Mouse (Mus musculus) spleen, embryonic (tissue): ENCODE measurements around the gene Mnd1.

Experiments used
- CTCF ChIA-PET: fragments of 350-600 bp; sonication (Branson Sonifier 250); formaldehyde crosslinking; loops from one replicate; lab custom pipeline; 2022; lab: Charles Lee

Gene Mnd1

DNA sequence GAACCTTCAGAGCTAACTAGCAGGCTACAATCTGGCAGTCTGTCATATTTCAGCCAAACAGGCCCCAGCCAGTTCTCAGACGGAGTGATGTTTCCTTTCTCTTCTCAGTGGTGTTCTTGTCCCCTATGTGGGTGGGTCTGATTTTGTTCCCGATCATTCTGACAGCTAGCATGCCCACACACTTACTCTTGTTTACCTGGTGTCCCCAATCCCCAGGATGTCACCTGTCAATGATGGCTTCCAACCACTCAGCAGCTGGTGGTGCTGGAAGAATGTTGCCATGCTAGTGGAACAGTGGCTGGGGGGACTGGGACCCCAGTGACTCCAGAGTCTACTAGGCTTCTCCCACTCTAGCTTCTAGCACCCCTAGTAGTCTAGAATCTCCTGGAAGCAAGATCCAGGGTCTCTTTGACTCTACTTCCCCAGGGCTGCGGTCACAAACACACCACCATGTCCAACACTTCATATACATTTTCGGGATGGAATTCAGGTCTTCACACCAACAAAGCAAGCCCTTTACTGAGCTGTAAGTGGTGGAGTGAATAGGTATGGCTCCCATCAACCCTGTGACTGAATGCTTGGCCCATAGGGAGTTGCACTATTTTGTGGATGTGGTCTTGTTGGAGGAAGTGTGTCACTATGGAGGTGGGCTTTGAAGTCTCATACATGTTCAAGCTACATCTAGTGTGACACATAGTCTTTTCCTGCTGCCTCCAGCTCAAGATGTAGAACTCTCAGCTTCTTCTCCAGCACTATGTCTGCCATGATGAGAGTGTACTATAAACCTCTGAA, 2.2 kb upstream of the Mnd1 start:
- CTCF ChIA-PET = interaction anchor here (0.6 kb wide), 2 partner anchors 37 to 292 kb away, joined by 3 to 5 read pairs; no protein-coding TSS in a partner anchor

DNA sequence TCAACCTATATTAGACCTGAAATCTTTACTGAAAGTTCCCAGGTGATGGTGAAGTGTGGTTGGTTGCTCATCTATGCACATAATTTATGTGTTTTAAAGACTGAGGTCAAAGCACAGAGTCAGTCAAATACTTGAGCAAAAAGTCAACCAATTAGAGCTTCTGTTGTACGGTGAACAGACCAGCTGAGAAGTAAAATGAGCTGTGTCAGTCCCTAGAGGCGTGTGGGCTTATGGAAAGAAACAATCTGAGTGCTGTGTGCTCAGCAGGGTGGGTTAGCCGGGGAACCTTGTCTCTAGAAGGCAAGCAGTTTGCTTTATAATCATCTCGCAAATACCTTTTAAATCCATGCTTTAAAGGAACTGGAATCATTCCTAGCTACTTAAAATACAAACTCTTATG, 1.4 kb upstream of the Mnd1 start:
- CTCF ChIA-PET = no interaction called here

GRCm38 (mm10) chr3:84156105-84156504, 519 bp upstream of the Mnd1 start:
- CTCF ChIA-PET = interaction anchor here (0.6 to 0.9 kb wide), 2 partner anchors 209 to 1083 kb away, joined by 3 to 5 read pairs; no protein-coding TSS in a partner anchor

GRCm38 (mm10) chr3:84155146-84155545, 440 bp downstream of the Mnd1 start:
- CTCF ChIA-PET = no interaction called here

GRCm38 (mm10) chr3:84154721-84155141, 855 bp downstream of the Mnd1 start:
- CTCF ChIA-PET = interaction anchor here (0.7 kb wide), 1 partner anchor 24 kb away, joined by 3 read pairs; no protein-coding TSS in a partner anchor

DNA sequence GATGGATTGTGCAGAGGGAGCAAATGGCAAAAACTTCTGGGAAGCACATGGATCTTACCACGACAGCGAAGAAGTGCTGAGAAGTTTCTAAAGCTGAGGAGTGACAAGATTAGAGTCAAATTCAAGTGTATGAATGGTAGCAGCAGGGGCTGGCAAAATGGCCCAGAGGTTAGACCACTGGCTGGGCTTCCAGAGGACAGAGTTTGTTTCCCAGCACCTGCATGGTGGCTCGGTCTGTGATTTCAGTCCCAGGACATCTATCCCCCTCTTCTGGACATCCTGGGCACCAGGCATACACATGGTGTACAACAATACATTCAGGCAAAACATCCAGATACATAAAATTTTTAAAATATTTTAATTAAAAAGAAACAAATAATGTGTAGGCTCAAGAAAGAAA, 5.8 kb downstream of the Mnd1 start:
- CTCF ChIA-PET = no interaction called here

GRCm38 (mm10) chr3:84140947-84141346, 14.6 kb downstream of the Mnd1 start:
- CTCF ChIA-PET = interaction anchor here (0.6 kb wide), 1 partner anchor 98 kb away, joined by 3 read pairs; no protein-coding TSS in a partner anchor

DNA sequence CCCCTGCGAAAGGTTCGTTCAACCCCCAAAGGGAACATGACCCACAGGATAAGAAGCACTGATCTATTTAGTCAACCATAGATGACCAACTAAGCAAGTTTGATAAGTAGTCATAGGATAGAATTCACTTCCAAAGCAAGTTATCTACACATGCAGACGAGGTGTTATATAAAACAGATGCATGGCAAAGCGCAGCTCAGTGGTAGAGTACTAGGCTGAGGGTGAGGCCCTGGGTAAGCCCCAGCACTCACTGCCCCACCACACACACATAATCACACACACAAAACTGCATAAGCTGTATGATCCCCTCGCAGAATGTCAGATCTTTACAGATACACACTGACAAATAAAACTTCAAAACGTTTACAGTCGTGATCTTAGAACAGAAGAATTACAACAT, 19.1 kb downstream of the Mnd1 start:
- CTCF ChIA-PET = interaction anchor here (0.7 kb wide), 1 partner anchor 14 kb away, joined by 4 read pairs; no protein-coding TSS in a partner anchor

- CTCF ChIA-PET = interaction anchor here (0.7 kb wide), 1 partner anchor 209 kb away, joined by 4 read pairs; no protein-coding TSS in a partner anchor
These were observed 19.7 kb downstream of the Mnd1 start for GRCm38 (mm10) chr3:84135933-84136332.

DNA sequence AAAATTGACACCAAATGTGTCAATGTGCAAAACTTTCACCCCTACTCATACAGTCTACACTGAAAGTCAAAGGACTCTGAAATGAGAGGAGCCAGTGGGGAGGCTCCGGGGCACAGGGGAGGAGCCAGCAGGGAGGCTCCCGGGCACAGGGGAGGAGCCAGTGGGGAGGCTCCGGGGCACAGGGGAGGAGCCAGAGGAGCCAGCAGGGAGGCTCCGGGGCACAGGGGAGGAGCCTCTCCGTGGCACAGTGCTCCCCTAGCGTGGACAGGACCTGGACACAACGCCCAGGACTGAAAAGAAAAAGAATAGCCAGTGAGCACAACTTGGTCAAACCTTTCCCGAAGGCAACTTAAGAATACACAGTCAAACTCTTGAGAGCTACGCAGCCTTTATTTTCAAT, 20.2 kb downstream of the Mnd1 start:
- CTCF ChIA-PET = interaction anchor here (0.7 kb wide), 1 partner anchor 208 kb away, joined by 4 read pairs; no protein-coding TSS in a partner anchor

DNA sequence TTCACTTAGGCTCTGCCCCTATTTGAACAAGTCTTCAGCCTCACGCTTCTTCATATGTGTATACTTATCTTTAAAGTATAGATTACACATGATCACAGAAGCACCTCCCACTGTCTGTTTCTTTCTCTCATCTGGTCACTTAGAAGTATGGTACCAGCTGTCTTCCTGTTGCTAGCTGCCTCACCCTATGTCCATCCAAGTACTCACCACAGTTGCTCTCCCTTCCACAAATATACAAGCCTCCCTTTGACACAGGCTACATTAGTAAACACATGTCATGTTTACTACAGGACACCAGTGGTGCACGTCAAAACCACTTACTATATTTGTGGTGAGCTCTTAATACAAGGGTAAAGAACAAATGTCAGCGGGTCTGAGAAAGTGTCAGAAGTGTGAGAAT, 24.2 kb downstream of the Mnd1 start:
- CTCF ChIA-PET = no interaction called here

GRCm38 (mm10) chr3:84130776-84131175, 24.8 kb downstream of the Mnd1 start:
- CTCF ChIA-PET = interaction anchor here (0.6 kb wide), 1 partner anchor 884 kb away, joined by 3 read pairs; no protein-coding TSS in a partner anchor

GRCm38 (mm10) chr3:84128871-84129870, 26.4 kb downstream of the Mnd1 start:
- CTCF ChIA-PET = no interaction called here

DNA sequence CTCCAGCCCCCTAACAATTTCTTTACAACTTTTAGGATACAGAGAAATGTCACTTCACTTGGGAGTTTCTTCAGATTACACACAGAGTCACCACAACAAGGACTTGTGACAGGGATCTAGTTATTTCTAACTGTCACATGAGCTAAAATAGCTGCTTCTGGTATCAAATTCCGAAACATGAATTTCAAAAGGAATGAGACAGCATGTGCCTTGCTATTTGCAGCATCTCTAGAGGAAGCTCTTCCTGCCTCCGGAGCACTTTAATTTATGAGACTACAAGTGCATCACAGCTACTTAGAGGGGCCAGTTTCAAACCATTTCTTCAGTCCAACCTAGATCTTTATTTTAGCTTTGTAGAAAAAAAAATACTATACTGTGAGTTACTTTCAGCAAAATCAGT, 28.2 kb downstream of the Mnd1 start:
- CTCF ChIA-PET = interaction anchor here (0.5 to 0.6 kb wide), 2 partner anchors 123 to 764 kb away, joined by 3 to 4 read pairs; no protein-coding TSS in a partner anchor

GRCm38 (mm10) chr3:84126721-84127120, 28.9 kb downstream of the Mnd1 start:
- CTCF ChIA-PET = interaction anchor here (0.6 kb wide), 1 partner anchor 124 kb away, joined by 3 read pairs; no protein-coding TSS in a partner anchor

- CTCF ChIA-PET = interaction anchor here (0.7 kb wide), 1 partner anchor 361 kb away, joined by 8 read pairs; no protein-coding TSS in a partner anchor
These were observed 29.8 kb downstream of the Mnd1 start for GRCm38 (mm10) chr3:84125704-84126289.

- CTCF ChIA-PET = no interaction called here
These were observed 32.1 kb downstream of the Mnd1 start for GRCm38 (mm10) chr3:84123461-84123860.

GRCm38 (mm10) chr3:84118718-84119117, 36.9 kb downstream of the Mnd1 start:
- CTCF ChIA-PET = no interaction called here

GRCm38 (mm10) chr3:84118178-84118577, 37.4 kb downstream of the Mnd1 start:
- CTCF ChIA-PET = no interaction called here

DNA sequence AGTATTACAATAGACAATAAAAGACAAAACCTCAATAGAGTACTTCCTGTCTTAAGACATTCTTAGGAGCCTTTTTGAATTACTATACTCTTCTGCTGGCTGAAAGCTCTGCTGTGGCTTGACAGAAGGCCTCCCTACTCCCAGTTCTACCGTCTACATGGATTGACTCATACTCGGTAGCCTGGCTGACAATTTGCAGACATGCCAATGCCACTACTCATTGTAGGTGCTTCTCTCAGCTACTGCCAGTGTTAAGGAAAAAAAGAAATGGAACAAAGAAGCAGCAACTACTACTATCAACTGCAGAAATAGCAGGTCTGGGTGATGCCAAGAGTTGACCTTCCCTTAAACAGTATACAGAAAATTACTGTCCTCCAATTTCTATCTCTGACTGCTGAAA, 47.0 kb downstream of the Mnd1 start:
- CTCF ChIA-PET = no interaction called here

DNA sequence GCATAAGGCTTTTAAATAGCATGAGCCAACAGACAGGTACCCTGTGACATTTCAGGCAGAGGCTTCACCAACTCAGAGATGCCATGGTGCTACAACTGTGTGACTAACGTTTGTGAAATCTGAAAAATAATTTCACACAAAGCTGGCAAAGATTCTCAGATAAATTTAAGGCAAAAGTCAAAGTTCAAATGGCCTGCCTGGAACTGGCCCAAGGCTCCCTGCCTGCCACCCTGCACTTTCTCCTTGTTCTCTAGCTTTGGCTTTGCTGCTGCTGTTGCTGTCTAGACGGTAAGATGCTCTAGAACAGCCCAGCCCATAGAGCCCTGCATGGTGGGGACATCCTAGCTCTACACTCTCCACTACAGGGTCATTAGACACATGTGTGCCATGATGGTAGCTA, 49.5 kb downstream of the Mnd1 start:
- CTCF ChIA-PET = no interaction called here
